Mouse (Mus musculus) bone marrow, adult 2 months (tissue): ENCODE data around the gene Pglyrp2.

Experiments used
- CTCF ChIP-seq: fragments of 200-500 bp; IDR thresholded peaks from 2 replicates; pipeline ENCODE4 v1.5.1; 2011; ENCODE audit warnings: low read length, control low read depth; ENCODE audit not compliant: control insufficient read depth, insufficient read depth
- POLR2A ChIP-seq: fragments of 200-500 bp; IDR thresholded peaks from 2 replicates; pipeline ENCODE4 v1.6.1; 2011; ENCODE audit warnings: low read depth, mild to moderate bottlenecking, control low read depth, low read length, borderline replicate concordance; ENCODE audit not compliant: control insufficient read depth

DNA sequence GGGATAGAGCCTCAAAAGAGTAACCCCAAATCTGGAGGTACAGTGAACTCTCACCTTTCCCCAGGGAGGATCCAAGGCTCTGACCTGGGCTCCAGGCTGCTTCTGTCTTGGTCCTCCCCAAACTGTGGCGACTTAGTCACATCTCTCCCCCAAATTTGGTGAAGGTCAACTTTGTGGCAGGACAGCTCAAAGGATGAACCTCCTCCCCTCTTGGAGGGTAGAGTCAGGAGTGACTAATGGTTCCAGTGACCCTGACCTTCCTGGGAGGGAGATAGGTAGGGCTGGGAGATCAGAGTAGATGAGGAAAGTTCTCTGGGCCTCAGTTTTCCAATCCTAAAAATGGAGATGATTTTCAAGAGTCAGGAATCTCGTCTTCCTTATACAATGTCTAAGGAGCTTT, 45.2 kb downstream of the Pglyrp2 start:
- TF ChIP-seq POLR2A (no peak), CTCF (no peak)
